Mouse (Mus musculus): Measurements from ENCODE around the gene Shank1. TPM values are rescaled to one million over a fixed set of nuclear protein-coding genes. Genes with fewer than 3 reads are reported as not detected.

Gene Shank1
- polyA plus RNA-seq, 1 experiment, result not detected

GRCm38 (mm10) chr7:44337121-44337849 is 27.2 kb downstream of the Shank1 start:
- TF ChIP-seq CTCF (IDR thresholded peaks at IDR 0.05; ENCODE audit: low read depth, low read length) (no peak), POLR2A (IDR thresholded peaks at IDR 0.05; ENCODE audit: borderline replicate concordance, low read depth, low read length) (no peak)
- H3K4me3 ChIP-seq (ENCODE audit: insufficient read depth, low read length), result no peak overlapping the region
- H3K27ac ChIP-seq (ENCODE audit: insufficient read depth, low read depth, low read length), result no peak overlapping the region
- H3K4me1 ChIP-seq (ENCODE audit: control insufficient read depth, insufficient read depth, low read length), result no peaks in the 10 kb centered on the region

DNA sequence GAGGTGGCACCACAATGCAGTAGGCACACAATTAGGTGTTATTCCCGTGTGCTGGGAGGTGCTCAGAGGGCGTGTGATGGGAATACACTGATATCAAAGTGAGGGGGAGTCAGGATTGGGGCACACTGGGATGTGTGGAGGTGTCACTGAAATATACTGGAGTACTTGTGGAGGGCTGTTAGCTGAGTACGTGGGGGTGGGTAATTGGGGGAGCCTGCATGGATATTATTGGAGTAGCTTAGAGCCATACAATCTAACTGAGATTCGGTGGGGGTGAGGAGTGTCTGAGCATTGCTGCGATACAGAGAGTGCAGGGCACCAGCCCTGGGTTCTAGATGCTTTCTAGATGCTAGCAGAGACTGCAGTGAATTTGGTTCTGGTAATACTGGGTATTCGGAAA is 30.2 kb downstream of the Shank1 start:
- H3K4me1 ChIP-seq (ENCODE audit: control insufficient read depth, insufficient read depth, low read length), result no peaks in the 10 kb centered on the region
- no peak for TF ChIP-seq CTCF (IDR thresholded peaks at IDR 0.05; ENCODE audit: low read depth, low read length)
- TF ChIP-seq POLR2A (IDR thresholded peaks at IDR 0.05; ENCODE audit: borderline replicate concordance, low read depth, low read length), result no peak

DNA sequence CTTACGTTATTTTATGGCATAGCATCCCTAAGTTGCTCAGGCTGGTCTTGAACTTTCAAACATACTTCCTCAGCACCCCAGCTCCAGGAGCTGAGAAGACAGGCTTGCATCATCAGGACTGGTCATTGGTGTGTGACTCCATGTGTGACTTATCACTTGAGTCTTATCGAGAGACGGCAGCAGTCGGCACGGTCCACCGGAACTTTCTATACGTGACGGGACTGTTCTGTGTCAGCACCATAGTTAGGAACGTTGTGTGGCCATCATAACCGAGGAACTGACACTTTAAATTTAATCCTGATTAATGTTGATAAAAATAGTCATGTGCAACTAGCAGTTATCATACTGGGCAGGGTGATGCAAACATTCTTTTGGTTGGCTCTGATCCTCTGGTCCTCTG is 31.1 kb downstream of the Shank1 start:
- Histone ChIP-seq H3K4me1 (ENCODE audit: control insufficient read depth, insufficient read depth, low read length) (no peaks in the 10 kb centered on the region), H3K27ac (ENCODE audit: insufficient read depth, low read depth, low read length) (no peak overlapping the region), H3K4me3 (ENCODE audit: insufficient read depth, low read length) (no peak overlapping the region)
- TF ChIP-seq CTCF (IDR thresholded peaks at IDR 0.05; ENCODE audit: low read depth, low read length), result no peak
- TF ChIP-seq POLR2A (IDR thresholded peaks at IDR 0.05; ENCODE audit: borderline replicate concordance, low read depth, low read length), result no peak

More for the DNA sequence above, 30.2 kb downstream of the Shank1 start:
- no peak overlapping the region for H3K4me3 ChIP-seq (ENCODE audit: insufficient read depth, low read length)
- H3K27ac ChIP-seq (ENCODE audit: insufficient read depth, low read depth, low read length), result no peak overlapping the region

DNA sequence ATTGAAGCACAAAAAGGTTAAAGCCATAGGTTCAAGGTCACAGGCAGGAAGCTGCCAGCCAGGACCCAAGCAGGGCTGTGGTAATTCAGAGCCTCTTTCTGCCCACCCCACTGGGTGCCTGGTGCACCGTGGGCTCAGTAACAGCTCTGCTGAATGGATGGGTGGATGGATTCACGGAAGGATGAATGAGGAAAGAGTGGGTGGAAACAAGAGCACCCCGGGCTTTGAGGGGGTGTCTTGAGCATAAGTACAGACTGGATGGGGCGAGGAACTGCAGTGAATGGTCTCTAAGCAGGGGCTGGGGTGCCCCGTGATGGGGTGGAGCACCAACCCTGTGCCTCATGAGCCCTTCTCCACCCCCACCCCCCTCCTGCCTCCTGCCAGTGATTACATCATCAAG is 31.7 kb downstream of the Shank1 start:
- Histone ChIP-seq H3K4me1 (ENCODE audit: control insufficient read depth, insufficient read depth, low read length) (no peaks in the 10 kb centered on the region), H3K27ac (ENCODE audit: insufficient read depth, low read depth, low read length) (no peak overlapping the region), H3K4me3 (ENCODE audit: insufficient read depth, low read length) (no peak overlapping the region)
- no peak for TF ChIP-seq POLR2A (IDR thresholded peaks at IDR 0.05; ENCODE audit: borderline replicate concordance, low read depth, low read length)
- TF ChIP-seq CTCF (IDR thresholded peaks at IDR 0.05; ENCODE audit: low read depth, low read length), result no peak

- Histone ChIP-seq H3K4me1 (ENCODE audit: control insufficient read depth, insufficient read depth, low read length) (0 out of 2 replicates have a peak, but pooled peaks cover 4% of the 10 kb centered on the region), H3K27ac (ENCODE audit: insufficient read depth, low read depth, low read length) (no peak overlapping the region), H3K4me3 (ENCODE audit: insufficient read depth, low read length) (no peak overlapping the region)
- TF ChIP-seq CTCF (IDR thresholded peaks at IDR 0.05; ENCODE audit: low read depth, low read length), result no peak
- no peak for TF ChIP-seq POLR2A (IDR thresholded peaks at IDR 0.05; ENCODE audit: borderline replicate concordance, low read depth, low read length)
These were observed 33.5 kb downstream of the Shank1 start for GRCm38 (mm10) chr7:44343459-44344015.

GRCm38 (mm10) chr7:44344622-44345021 is 34.6 kb downstream of the Shank1 start:
- 0 out of 2 replicates have a peak, but pooled peaks cover 7% of the 10 kb centered on the region for H3K4me1 ChIP-seq (ENCODE audit: control insufficient read depth, insufficient read depth, low read length)
- no peak overlapping the region for H3K27ac ChIP-seq (ENCODE audit: insufficient read depth, low read depth, low read length)
- TF ChIP-seq POLR2A (IDR thresholded peaks at IDR 0.05; ENCODE audit: borderline replicate concordance, low read depth, low read length) (no peak), CTCF (IDR thresholded peaks at IDR 0.05; ENCODE audit: low read depth, low read length) (no peak)
- H3K4me3 ChIP-seq (ENCODE audit: insufficient read depth, low read length), result peak overlapping the region; percentile 71

DNA sequence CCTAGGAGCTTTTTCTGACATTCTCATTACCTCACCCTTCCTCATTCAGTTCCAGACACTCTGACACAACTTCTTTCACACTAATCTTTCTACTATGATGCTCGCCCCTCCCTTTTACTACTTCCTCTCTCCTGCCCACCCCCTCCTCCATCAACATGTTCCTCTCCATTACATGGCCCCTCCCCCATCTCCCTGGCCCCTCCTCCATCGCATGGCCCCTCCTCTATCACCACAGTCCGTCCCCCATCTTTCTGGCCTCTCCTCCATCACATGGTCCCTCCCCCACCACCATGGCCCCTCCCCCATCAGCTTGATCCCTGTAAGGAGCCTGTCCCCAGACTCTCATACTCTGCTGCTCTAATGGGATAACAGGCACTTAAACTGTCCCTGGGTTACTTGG is 39.0 kb downstream of the Shank1 start:
- no peak overlapping the region for H3K27ac ChIP-seq (ENCODE audit: insufficient read depth, low read depth, low read length)
- H3K4me3 ChIP-seq (ENCODE audit: insufficient read depth, low read length), result no peak overlapping the region
- 0 out of 2 replicates have a peak, but pooled peaks cover 7% of the 10 kb centered on the region for H3K4me1 ChIP-seq (ENCODE audit: control insufficient read depth, insufficient read depth, low read length)
- TF ChIP-seq POLR2A (IDR thresholded peaks at IDR 0.05; ENCODE audit: borderline replicate concordance, low read depth, low read length), result no peak
- no peak for TF ChIP-seq CTCF (IDR thresholded peaks at IDR 0.05; ENCODE audit: low read depth, low read length)

GRCm38 (mm10) chr7:44350957-44351711 is 41.1 kb downstream of the Shank1 start:
- H3K4me1 ChIP-seq (ENCODE audit: control insufficient read depth, insufficient read depth, low read length), result peaks cover 8% of the 10 kb centered on the region; the same call in 1 of the 2 replicates
- TF ChIP-seq POLR2A (IDR thresholded peaks at IDR 0.05; ENCODE audit: borderline replicate concordance, low read depth, low read length) (no peak), CTCF (IDR thresholded peaks at IDR 0.05; ENCODE audit: low read depth, low read length) (peak; percentile 23; the same call in 1 of the 2 replicates)
- no peak overlapping the region for H3K27ac ChIP-seq (ENCODE audit: insufficient read depth, low read depth, low read length)
- peak overlapping the region; percentile 13; the same call in 1 of the 2 replicates for H3K4me3 ChIP-seq (ENCODE audit: insufficient read depth, low read length)

- Histone ChIP-seq H3K27ac (ENCODE audit: insufficient read depth, low read depth, low read length) (no peak overlapping the region), H3K4me1 (ENCODE audit: control insufficient read depth, insufficient read depth, low read length) (peaks cover 16% of the 10 kb centered on the region), H3K4me3 (ENCODE audit: insufficient read depth, low read length) (no peak overlapping the region)
- TF ChIP-seq POLR2A (IDR thresholded peaks at IDR 0.05; ENCODE audit: borderline replicate concordance, low read depth, low read length), result no peak
- TF ChIP-seq CTCF (IDR thresholded peaks at IDR 0.05; ENCODE audit: low read depth, low read length), result no peak
These were observed 42.1 kb downstream of the Shank1 start for GRCm38 (mm10) chr7:44351881-44352749.

Data from bone marrow macrophage, adult 2 months (primary cell).